Mouse (Mus musculus) spleen, adult 2 months (tissue): ENCODE data around the gene Traf4. TPM values are rescaled to one million over a fixed set of nuclear protein-coding genes. Genes with fewer than 3 reads are reported as not detected.

ENCODE experiments used
- DNase-seq, 2 experiments: peaks; one replicate each; pipeline versions ENCODE4 v3.0.0 to v3.0.0-alpha.2; 2012 to 2021; ENCODE audit warnings: low spot score in 2 of 2, low read depth in 1 of 2
- H3K27ac ChIP-seq: fragments of 200-500 bp; 2 replicates; pipeline ENCODE4 v1.5.1; 2012; ENCODE audit warnings: low read length, inconsistent platforms; ENCODE audit not compliant: insufficient read depth
- H3K27me3 ChIP-seq: fragments of 200-500 bp; 2 replicates; pipeline ENCODE4 v1.6.1; 2012; ENCODE audit warnings: mild to moderate bottlenecking, moderate library complexity, low read length, inconsistent platforms; ENCODE audit not compliant: control insufficient read depth, insufficient read depth
- H3K36me3 ChIP-seq: fragments of 200-500 bp; 2 replicates; pipeline ENCODE4 v1.6.1; 2012; ENCODE audit warnings: mild to moderate bottlenecking, low read length, inconsistent platforms; ENCODE audit not compliant: control insufficient read depth, insufficient read depth
- H3K4me1 ChIP-seq: fragments of 200-500 bp; 2 replicates; pipeline ENCODE4 v1.6.1; 2011; ENCODE audit warnings: inconsistent platforms; ENCODE audit not compliant: control insufficient read depth, insufficient read depth, insufficient read length
- H3K4me3 ChIP-seq: fragments of 200-500 bp; 2 replicates; pipeline ENCODE4 v1.5.1; 2011; ENCODE audit warnings: mild to moderate bottlenecking, inconsistent platforms; ENCODE audit not compliant: insufficient read depth, insufficient read length; ENCODE audit errors: extremely low read depth
- CTCF ChIP-seq: fragments of 200-500 bp; IDR thresholded peaks from 2 replicates; pipeline ENCODE4 v1.5.1; 2011; ENCODE audit warnings: mild to moderate bottlenecking, inconsistent platforms; ENCODE audit not compliant: insufficient read depth, insufficient read length, insufficient replicate concordance; ENCODE audit errors: extremely low read depth
- POLR2A ChIP-seq: fragments of 200-500 bp; IDR thresholded peaks from 2 replicates; pipeline ENCODE4 v1.6.1; 2011; ENCODE audit warnings: low read depth, low read length, inconsistent platforms
- WGBS: fragments of 180-500 bp; shearing (Covaris S2); methylation state at CpG from one replicate; pipeline ENCODE4 v1.1.7; 2018; 5-methylcytosine and 5-hydroxymethylcytosine counted together
- polyA plus RNA-seq: library from polyadenylated mRNA; depleted of rRNA; stranded (reverse); fragments of >200 nt; gene quantifications from 2 replicates; pipeline ENCODE4 v1.2.3, GENCODE M21; 2012

Traf4 gene
- polyA plus RNA-seq, 1 experiment = 43.4 TPM

GRCm38 (mm10) chr11:78161169-78161568, 4.2 kb downstream of the Traf4 start:
- Histone ChIP-seq H3K27me3 (no peaks in the 10 kb centered on the region), H3K27ac (no peak overlapping the region), H3K36me3 (peaks cover 11% of the 10 kb centered on the region), H3K4me1 (peaks cover 16% of the 10 kb centered on the region; the same call in 1 of the 2 replicates), H3K4me3 (no peak overlapping the region)
- no peak for DNase-seq
- 85% methylated on average over 14 of the region's 14 CpGs for WGBS
- TF ChIP-seq POLR2A (no peak), CTCF (no peak)

DNA sequence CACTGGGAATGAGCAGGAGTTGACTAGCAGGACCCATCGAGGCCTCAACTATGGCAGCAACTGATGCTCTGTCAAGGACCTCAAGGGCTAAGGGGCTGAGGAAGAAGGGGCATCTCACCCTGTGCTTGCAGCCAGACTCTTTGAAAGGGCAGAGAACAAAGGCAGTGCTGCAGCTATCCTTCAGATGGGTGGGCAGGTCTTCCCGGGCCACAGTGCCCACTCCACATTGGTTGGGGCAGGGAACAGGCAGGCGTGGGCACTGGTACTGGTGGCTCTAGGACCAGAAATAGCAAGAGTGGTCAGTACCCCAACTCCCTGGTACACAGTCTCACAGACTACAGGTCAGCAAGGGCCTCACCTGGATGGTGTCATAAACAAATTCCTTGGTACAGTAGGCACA, 4.7 kb downstream of the Traf4 start:
- no peak overlapping the region for H3K27ac ChIP-seq
- WGBS = 87% methylated on average over 3 of the region's 3 CpGs
- H3K4me3 ChIP-seq = no peak overlapping the region
- DNase-seq = no peak
- H3K36me3 ChIP-seq = peaks cover 11% of the 10 kb centered on the region
- H3K27me3 ChIP-seq = no peaks in the 10 kb centered on the region
- TF ChIP-seq CTCF = no peak
- peaks cover 11% of the 10 kb centered on the region; the same call in 1 of the 2 replicates for H3K4me1 ChIP-seq

DNA sequence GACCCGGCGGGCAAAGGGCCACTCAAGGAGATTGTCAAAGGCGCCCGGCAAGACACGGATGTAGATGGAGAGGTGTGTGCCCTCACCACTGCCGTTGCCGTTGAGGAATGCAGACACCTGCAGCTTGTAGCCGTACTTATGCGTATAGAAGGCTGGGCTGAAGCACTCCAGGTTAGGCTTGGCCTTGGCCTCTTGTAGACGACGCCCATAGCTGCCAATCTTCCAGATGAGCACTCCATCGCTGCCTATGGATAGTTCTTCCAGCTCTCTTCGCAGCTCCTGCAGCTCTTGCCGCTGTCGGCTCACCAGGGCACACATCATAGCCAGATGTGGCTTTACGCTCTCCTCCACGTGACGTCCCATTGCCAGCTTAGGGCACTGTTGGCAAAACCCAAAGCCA, 5.2 kb downstream of the Traf4 start:
- WGBS = 94% methylated on average over 18 of the region's 18 CpGs
- Histone ChIP-seq H3K4me1 (peaks cover 11% of the 10 kb centered on the region; the same call in 1 of the 2 replicates), H3K27me3 (no peaks in the 10 kb centered on the region), H3K36me3 (peaks cover 11% of the 10 kb centered on the region), H3K27ac (no peak overlapping the region), H3K4me3 (no peak overlapping the region)
- TF ChIP-seq CTCF (no peak), POLR2A (no peak)
- DNase-seq = no peak

GRCm38 (mm10) chr11:78159557-78159956, 5.8 kb downstream of the Traf4 start:
- Histone ChIP-seq H3K27me3 (no peaks in the 10 kb centered on the region), H3K27ac (no peak overlapping the region), H3K4me3 (no peak overlapping the region), H3K4me1 (peaks cover 11% of the 10 kb centered on the region; the same call in 1 of the 2 replicates), H3K36me3 (peaks cover 12% of the 10 kb centered on the region)
- 94% methylated on average over 7 of the region's 7 CpGs for WGBS
- no peak for DNase-seq
- TF ChIP-seq POLR2A (no peak), CTCF (no peak)

DNA sequence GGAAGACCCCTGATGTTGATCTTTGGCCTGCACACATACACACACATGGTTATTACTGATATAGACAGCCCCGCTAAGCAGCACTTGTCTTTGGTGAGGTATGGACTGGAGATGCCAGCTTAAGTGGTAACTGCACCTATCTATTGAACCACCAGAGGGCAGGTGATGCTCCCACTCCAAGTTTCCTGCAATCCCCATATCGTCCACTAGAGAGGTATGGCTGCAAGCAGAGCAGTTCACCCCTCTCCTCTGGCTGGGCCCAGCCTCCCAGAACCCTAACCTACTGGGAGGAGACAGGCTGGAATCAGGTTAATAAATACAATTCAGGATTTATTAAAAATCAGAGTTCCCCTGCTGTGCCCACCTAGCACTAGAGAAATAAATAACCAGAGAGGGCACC, 6.3 kb downstream of the Traf4 start:
- peaks cover 11% of the 10 kb centered on the region; the same call in 1 of the 2 replicates for H3K4me1 ChIP-seq
- peaks cover 16% of the 10 kb centered on the region for H3K36me3 ChIP-seq
- DNase-seq = peak; percentile 73 to 79
- H3K27me3 ChIP-seq = no peaks in the 10 kb centered on the region
- WGBS = 29% methylated on average over 2 of the region's 2 CpGs
- TF ChIP-seq CTCF = peak; percentile 94; the same call in 1 of the 2 replicates
- TF ChIP-seq POLR2A = no peak
- H3K4me3 ChIP-seq = no peak overlapping the region
- H3K27ac ChIP-seq = no peak overlapping the region

- no peak for DNase-seq
- WGBS = 91% methylated on average over 6 of the region's 6 CpGs
- no peak for TF ChIP-seq CTCF
- no peak for TF ChIP-seq POLR2A
- H3K36me3 ChIP-seq = peaks cover 18% of the 10 kb centered on the region
- H3K27ac ChIP-seq = no peak overlapping the region
- no peaks in the 10 kb centered on the region for H3K4me1 ChIP-seq
- H3K27me3 ChIP-seq = no peaks in the 10 kb centered on the region
- no peak overlapping the region for H3K4me3 ChIP-seq
These were observed 9.2 kb downstream of the Traf4 start for GRCm38 (mm10) chr11:78156156-78156699.

DNA sequence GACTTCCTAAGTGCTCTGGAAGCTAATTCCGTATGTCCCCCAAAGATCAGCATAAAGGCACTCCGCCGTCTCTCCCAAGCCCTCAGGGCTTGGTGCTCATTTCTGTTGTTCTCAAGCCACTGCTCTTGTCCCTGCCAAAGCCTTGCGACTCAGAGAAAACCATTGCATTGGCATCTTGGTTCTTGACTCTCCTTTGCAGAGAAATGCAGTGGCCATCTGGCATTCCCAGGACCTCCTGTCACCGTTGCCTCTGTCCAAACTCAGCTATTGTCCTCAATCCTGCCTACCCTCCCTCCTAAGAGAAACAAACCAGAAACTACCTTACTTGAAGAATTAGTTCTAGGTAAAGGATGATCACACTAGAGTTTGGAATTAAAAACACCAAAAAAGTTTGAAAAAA, 9.7 kb downstream of the Traf4 start:
- Histone ChIP-seq H3K27me3 (no peaks in the 10 kb centered on the region), H3K4me3 (no peak overlapping the region), H3K36me3 (peaks cover 16% of the 10 kb centered on the region), H3K27ac (no peak overlapping the region), H3K4me1 (no peaks in the 10 kb centered on the region)
- no peak for DNase-seq
- 95% methylated on average over 5 of the region's 5 CpGs for WGBS
- no peak for TF ChIP-seq POLR2A
- no peak for TF ChIP-seq CTCF
